Mouse (Mus musculus) neural tube, embryonic 13.5 days (tissue): ENCODE results near the gene Cdh16. TPM values are rescaled to one million over a fixed set of nuclear protein-coding genes. Genes with fewer than 3 reads are reported as not detected.
"Not testable (repeated sequence)": the region's sequence is repeated elsewhere in the genome, so short reads cannot be mapped to it uniquely, and the experiment has no call there.

Experiments
- ATAC-seq: fragments of 200-750 bp; cut with Nextera tagmentation; 2 replicates; pipeline ENCODE4 v1.8.0; 2017; ENCODE audit warnings: low read depth, mild to moderate bottlenecking, moderate TSS enrichment, moderate library complexity
- H3K27ac ChIP-seq: fragments of 300-500 bp; sonication (generic); replicated peaks from 2 replicates; pipeline ENCODE4 v1.5.1; 2015; ENCODE audit warnings: moderate library complexity, mild to moderate bottlenecking, inconsistent platforms
- H3K27me3 ChIP-seq: fragments of 300-500 bp; sonication (generic); 2 replicates; pipeline ENCODE4 v1.6.1; 2015; ENCODE audit warnings: mild to moderate bottlenecking, inconsistent platforms
- H3K36me3 ChIP-seq: fragments of 300-500 bp; sonication (generic); 2 replicates; pipeline ENCODE4 v1.6.1; 2015; ENCODE audit warnings: mild to moderate bottlenecking, inconsistent platforms
- H3K4me1 ChIP-seq: fragments of 300-500 bp; sonication (generic); replicated peaks from 2 replicates; pipeline ENCODE4 v1.6.1; 2015; ENCODE audit warnings: inconsistent platforms
- H3K4me2 ChIP-seq: fragments of 300-500 bp; sonication (generic); 2 replicates; pipeline ENCODE4 v1.6.1; 2015; ENCODE audit warnings: inconsistent platforms, mild to moderate bottlenecking, moderate library complexity
- H3K4me3 ChIP-seq: fragments of 300-500 bp; sonication (generic); 2 replicates; pipeline ENCODE4 v1.5.1; 2015; ENCODE audit warnings: mild to moderate bottlenecking, inconsistent platforms
- H3K9ac ChIP-seq: fragments of 300-500 bp; sonication (generic); 2 replicates; pipeline ENCODE4 v1.6.1; 2015; ENCODE audit warnings: moderate library complexity, mild to moderate bottlenecking, inconsistent platforms
- H3K9me3 ChIP-seq: fragments of 300-500 bp; sonication (generic); 2 replicates; pipeline ENCODE4 v1.6.1; 2016; ENCODE audit warnings: inconsistent platforms
- WGBS: fragments of 180-500 bp; shearing (Covaris S2); methylation state at CpG from one replicate; pipeline ENCODE4 v1.1.7; 2015; 5-methylcytosine and 5-hydroxymethylcytosine counted together
- polyA plus RNA-seq: library from polyadenylated mRNA; unstranded; fragments of >200 nt; fragmentation: Nextera tagmentation; extraction: Ambion mirVana; gene quantifications from 2 replicates; pipeline ENCODE4 v1.2.1, GENCODE M21; 2015

Gene Cdh16
- polyA plus RNA-seq: 0.29 and 0.45 TPM in 2 replicates

DNA sequence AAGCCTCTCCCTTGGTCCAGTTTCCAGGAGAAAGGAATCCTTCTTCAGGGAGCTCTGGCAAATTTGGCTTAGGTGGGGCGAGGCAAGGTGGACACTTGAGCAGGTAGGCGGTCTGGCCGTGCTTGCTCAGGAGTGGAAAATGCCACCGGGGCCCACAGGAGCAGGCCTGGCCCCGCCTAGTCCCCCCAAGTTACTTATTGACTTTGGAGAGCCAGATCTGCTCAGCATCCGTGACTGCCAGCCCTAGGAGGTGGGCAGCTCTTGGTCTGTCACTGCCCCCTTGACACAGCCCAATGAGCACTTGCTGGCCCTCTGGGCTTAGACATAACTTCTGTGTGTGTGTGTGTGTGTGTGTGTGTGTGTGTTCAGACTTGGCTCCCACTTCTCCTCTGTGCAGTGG, at the start of gene Cdh16:
TSS of gene Cdh16 (minus strand) at position 236 of the 400 bp plus-strand sequence.
- no peak for ATAC-seq
- Histone ChIP-seq H3K9ac (no peak within 1 kb of the TSS), H3K27me3 (peaks cover 5% of the 10 kb centered on the region), H3K9me3 (no peaks in the 10 kb centered on the region), H3K4me1 (no peaks in the 10 kb centered on the region), H3K36me3 (no peaks in the 10 kb centered on the region), H3K4me3 (no peak within 1 kb of the TSS), H3K27ac (no peak within 1 kb of the TSS), H3K4me2 (no peak within 1 kb of the TSS)
- WGBS: 83% methylated on average over 6 of the region's 6 CpGs

- H3K36me3 ChIP-seq: no peaks in the 10 kb centered on the region
- H3K9ac ChIP-seq: no peak overlapping the region
- H3K4me3 ChIP-seq: no peak overlapping the region
- ATAC-seq: 0 out of 2 replicates have a peak, but pooled peaks have one; percentile 32
- no peak overlapping the region for H3K27ac ChIP-seq
- 81% methylated on average over 4 of the region's 4 CpGs for WGBS
- peaks cover 7% of the 10 kb centered on the region for H3K27me3 ChIP-seq
- no peak overlapping the region for H3K4me2 ChIP-seq
- H3K9me3 ChIP-seq: no peaks in the 10 kb centered on the region
- H3K4me1 ChIP-seq: no peaks in the 10 kb centered on the region
Observed at GRCm38 (mm10) chr8:104655614-104656013, 31.4 kb upstream of the Cdh16 start.

- H3K4me1 ChIP-seq: no peaks in the 10 kb centered on the region
- ATAC-seq: peak; percentile 88
- WGBS: 2% methylated on average over 3 of the region's 3 CpGs
- H3K4me2 ChIP-seq: no peak overlapping the region
- H3K36me3 ChIP-seq: no peaks in the 10 kb centered on the region
- H3K9ac ChIP-seq: no peak overlapping the region
- peaks cover 7% of the 10 kb centered on the region for H3K27me3 ChIP-seq
- no peaks in the 10 kb centered on the region for H3K9me3 ChIP-seq
- no peak overlapping the region for H3K27ac ChIP-seq
- H3K4me3 ChIP-seq: no peak overlapping the region
Observed at GRCm38 (mm10) chr8:104654984-104655383, 30.8 kb upstream of the Cdh16 start.

GRCm38 (mm10) chr8:104644187-104644586, 20.0 kb upstream of the Cdh16 start:
- peaks cover 23% of the 10 kb centered on the region for H3K4me1 ChIP-seq
- H3K9me3 ChIP-seq, H3K4me3 ChIP-seq, H3K4me2 ChIP-seq, H3K27me3 ChIP-seq, ATAC-seq, H3K36me3 ChIP-seq, H3K9ac ChIP-seq, H3K27ac ChIP-seq: not testable (repeated sequence)
- 73% methylated on average over 3 of the region's 3 CpGs for WGBS

DNA sequence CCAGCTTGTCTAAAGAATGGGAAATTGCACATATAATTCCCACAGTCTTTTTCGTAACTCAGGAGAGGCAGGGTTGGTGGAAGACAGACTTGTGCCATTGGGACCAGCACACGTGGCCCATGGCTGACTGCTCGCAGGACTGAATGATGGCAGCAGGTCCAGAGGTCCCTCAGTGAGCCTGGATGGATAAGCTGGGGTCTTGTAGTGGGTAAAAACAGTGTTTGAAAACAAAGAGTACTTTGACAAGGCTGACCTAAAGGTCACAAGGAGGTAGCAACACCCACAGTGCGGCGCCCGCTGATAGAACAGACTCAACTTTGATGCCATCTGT, 18.1 kb upstream of the Cdh16 start:
- Histone ChIP-seq H3K36me3 (peaks cover 22% of the 10 kb centered on the region), H3K9me3 (no peaks in the 10 kb centered on the region), H3K27ac (peak overlapping the region; percentile 89), H3K4me2 (peak overlapping the region; percentile 85), H3K4me1 (peaks cover 23% of the 10 kb centered on the region), H3K27me3 (no peaks in the 10 kb centered on the region), H3K4me3 (peak overlapping the region; percentile 91), H3K9ac (peak overlapping the region; percentile 89)
- whole genome bisulfite sequencing: 66% methylated on average over 6 of the region's 6 CpGs
- ATAC-seq: peak; percentile 47

DNA sequence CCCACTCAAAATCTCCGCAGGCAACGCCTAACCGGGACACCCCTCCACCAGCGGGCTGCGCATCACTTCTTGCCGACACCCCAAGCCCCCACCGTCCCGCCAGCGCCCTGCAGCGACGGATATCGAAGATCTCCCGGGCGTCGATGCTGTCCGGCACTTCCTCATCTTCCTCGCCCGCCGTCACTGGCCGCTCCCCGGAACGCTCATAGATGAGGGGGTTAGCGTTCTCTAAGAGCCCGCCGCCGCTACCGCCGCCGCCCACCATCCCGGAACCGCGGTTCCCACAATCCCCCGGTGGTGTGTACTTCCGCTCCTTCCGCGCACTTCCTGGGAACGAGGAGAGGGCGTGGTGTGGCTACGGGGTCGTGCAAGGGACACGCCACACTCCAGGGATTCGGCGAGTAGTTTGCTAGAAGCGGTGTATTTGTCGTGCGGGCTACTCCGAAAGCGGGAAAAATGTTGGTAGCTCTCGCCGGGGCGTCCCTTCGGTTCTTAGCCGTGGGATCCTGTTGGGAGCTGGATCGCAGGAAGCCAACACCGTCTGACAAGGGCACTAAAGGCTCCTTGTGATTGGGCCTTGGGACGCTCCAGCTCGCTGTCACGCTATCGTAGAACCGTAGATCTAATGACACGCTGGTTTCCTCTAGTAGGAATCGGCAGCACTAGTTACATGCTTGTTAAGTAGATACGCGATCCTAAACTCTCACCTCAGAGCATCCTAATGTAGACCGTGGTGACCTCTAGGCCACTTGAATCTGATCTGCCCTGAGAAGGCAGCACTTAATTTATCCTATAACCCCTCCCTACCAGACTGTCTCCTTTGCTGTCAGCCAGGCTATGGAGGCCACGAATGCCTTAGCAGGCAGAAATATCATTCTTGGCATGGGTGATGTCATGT, 17.5 kb upstream of the Cdh16 start, which contains the start of gene Ciao2b:
TSS of gene Ciao2b (minus strand) at position 540 of the 898 bp plus-strand sequence.
- H3K27ac ChIP-seq: peak within 1 kb of the TSS; percentile 89
- peaks cover 23% of the 10 kb centered on the region for H3K4me1 ChIP-seq
- H3K4me3 ChIP-seq: peak within 1 kb of the TSS; percentile 91
- H3K27me3 ChIP-seq: no peaks in the 10 kb centered on the region
- ATAC-seq: peak; percentile 96
- peaks cover 24% of the 10 kb centered on the region for H3K36me3 ChIP-seq
- peak within 1 kb of the TSS; percentile 85 for H3K4me2 ChIP-seq
- no peaks in the 10 kb centered on the region for H3K9me3 ChIP-seq
- WGBS: under 1% methylated on average over 66 of the region's 66 CpGs
- H3K9ac ChIP-seq: peak within 1 kb of the TSS; percentile 89

DNA sequence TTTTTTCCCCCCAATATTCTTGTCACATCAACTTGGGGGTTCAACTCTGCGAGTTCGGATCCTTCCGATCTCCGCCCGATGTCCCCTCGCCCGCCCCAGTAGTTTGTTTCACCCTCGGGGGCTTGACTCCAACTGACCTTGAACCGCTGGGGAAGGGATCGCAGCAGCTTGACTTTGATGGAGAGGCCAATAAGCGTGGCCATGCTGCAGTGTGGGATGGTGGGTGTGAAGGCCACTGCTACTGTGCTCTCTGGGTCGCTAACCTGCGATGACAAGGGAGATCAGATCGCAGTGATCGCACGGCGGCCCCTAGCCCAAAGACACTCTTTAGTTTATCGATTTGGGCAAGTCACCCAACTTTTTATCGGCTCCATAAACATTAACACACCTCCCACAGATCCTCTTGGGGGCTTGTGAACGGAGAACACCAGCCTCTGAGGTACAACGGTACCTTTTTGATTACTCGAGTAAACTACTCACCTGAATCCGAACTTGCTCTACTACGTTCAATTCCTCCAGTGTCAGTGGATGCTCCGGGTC, 16.7 kb upstream of the Cdh16 start:
- no peak; the same call in 1 of the 2 replicates for ATAC-seq
- 0 out of 2 replicates have a peak overlapping the region, but pooled peaks have one; percentile 89 for H3K27ac ChIP-seq

DNA sequence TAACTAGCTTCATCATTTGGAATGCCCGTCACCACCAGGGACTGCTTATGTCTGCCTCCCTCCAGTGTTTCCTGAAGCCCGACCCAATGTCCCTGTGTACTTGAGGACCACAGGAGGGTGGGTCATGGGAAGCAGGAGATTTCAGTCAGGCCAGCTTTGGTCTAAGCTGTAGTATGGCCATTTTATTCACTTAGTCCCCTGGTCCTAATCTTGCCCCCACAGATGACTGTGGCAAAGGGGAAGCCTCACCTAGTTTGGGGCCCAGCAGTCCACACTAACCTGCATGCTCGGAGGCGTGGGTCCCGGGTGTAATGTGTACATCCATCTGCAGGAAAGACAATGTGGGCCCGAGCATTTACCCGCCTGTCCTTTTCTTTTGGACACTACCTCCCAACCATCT, 16.0 kb upstream of the Cdh16 start:
- Histone ChIP-seq H3K4me3 (peak overlapping the region; percentile 91), H3K9ac (peak overlapping the region; percentile 89), H3K4me1 (peaks cover 23% of the 10 kb centered on the region), H3K9me3 (no peaks in the 10 kb centered on the region), H3K27me3 (no peaks in the 10 kb centered on the region), H3K36me3 (peaks cover 35% of the 10 kb centered on the region), H3K4me2 (peak overlapping the region; percentile 85), H3K27ac (no peak overlapping the region)
- WGBS: 90% methylated on average over 7 of the region's 7 CpGs
- no peak for ATAC-seq

More for the DNA sequence above, 16.7 kb upstream of the Cdh16 start:
- Histone ChIP-seq H3K9ac (peak overlapping the region; percentile 89), H3K27me3 (no peaks in the 10 kb centered on the region), H3K36me3 (peaks cover 28% of the 10 kb centered on the region), H3K4me3 (peak overlapping the region; percentile 91), H3K9me3 (no peaks in the 10 kb centered on the region), H3K4me1 (peaks cover 23% of the 10 kb centered on the region), H3K4me2 (peak overlapping the region; percentile 85)
- WGBS: 13% methylated on average over 25 of the region's 25 CpGs

DNA sequence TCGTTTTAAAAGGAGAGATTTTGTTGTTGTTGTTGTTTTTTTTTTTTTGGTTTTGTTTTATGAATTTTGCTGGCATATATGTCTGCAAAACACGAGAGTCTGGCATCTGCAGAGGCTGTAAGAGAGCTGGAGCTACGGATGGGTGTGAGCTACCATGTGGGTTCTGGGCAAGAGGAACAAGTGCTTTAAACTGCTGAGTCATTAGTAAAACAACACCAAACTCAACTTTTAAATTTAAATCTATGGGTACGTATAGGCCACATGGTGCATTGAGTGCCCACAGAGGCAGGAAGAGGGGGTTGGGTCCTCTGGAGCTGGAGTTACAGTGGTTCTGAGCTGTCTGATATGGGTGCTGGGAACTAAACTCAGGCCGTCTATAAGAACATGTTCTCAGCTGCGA, 13.8 kb upstream of the Cdh16 start:
- no peaks in the 10 kb centered on the region for H3K27me3 ChIP-seq
- no peak overlapping the region for H3K4me2 ChIP-seq
- H3K4me3 ChIP-seq: no peak overlapping the region
- H3K9ac ChIP-seq: no peak overlapping the region
- WGBS: 89% methylated on average over 6 of the region's 6 CpGs
- H3K27ac ChIP-seq: no peak overlapping the region
- no peak for ATAC-seq
- peaks cover 23% of the 10 kb centered on the region for H3K4me1 ChIP-seq
- peaks cover 38% of the 10 kb centered on the region for H3K36me3 ChIP-seq
- H3K9me3 ChIP-seq: no peaks in the 10 kb centered on the region

DNA sequence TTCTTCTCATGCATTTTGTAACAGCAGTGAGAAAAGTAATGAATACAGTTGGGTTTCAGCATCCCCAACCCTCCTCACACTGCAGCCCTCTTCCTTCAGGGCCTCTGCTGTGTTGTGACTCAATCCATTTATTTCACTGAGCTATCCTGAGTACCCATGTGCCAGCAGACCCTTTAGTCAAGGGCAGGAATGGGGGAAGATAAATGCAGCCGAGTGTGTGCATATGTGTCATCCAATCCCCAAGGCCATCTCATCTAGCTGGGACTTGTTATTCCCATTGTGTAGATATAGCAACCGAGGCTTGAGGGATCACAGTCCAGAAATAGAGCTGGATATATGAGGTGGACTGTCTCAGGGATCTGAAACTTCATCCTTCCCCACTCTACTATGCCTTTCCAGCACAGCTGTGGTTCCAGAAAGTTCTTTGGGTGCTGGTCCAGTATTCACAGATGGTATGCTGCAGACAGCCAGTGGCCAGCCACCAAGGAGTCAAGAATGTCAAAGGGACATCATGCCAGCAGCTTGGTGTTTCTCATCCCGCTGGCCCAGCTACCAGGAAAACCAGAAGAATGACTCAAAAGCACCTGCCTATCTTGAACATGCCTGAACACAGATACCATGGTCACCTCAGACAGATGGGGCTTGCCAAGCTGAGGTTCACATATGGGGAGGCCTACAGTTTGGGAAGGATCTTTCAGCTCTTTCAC, 11.0 kb upstream of the Cdh16 start:
- Histone ChIP-seq H3K4me2 (no peak overlapping the region), H3K4me1 (peaks cover 19% of the 10 kb centered on the region), H3K36me3 (peaks cover 38% of the 10 kb centered on the region), H3K27me3 (peaks cover 20% of the 10 kb centered on the region), H3K27ac (no peak overlapping the region), H3K9me3 (no peaks in the 10 kb centered on the region), H3K4me3 (no peak overlapping the region), H3K9ac (no peak overlapping the region)
- ATAC-seq: no peak
- 94% methylated on average over 3 of the region's 3 CpGs for WGBS

DNA sequence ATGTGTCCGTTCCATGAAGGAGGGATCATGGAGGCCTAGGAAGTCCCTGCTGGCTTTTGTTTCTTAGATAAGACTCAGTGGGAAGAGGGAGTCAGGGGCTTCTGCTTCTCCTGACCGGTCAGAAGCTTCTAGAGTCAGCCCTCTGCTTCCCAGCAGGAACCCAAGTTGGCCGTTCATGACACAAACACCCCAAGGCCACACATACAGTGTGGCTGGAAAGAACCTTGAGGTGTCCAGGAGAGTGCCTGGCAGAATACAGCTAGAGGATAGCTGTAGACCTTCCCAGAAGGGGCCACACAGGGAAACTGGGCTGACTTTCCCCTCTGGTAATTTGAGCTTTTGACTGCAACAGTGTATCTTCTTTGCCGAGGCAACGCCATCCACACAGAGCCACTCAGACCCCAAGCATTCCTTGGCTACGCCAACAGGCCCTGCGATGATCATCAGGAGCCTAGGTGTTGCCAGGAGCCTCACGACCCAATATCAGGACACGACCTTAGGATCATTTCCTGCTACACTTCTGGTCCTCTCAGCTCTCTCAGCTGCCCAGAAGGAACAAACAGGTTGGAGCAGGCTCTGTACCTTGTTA, 9.1 kb upstream of the Cdh16 start:
- Histone ChIP-seq H3K9me3 (no peaks in the 10 kb centered on the region), H3K4me3 (no peak overlapping the region), H3K27me3 (peaks cover 35% of the 10 kb centered on the region), H3K4me1 (peaks cover 15% of the 10 kb centered on the region), H3K27ac (no peak overlapping the region), H3K9ac (no peak overlapping the region), H3K36me3 (peaks cover 24% of the 10 kb centered on the region), H3K4me2 (no peak overlapping the region)
- 64% methylated on average over 9 of the region's 9 CpGs for WGBS
- ATAC-seq: no peak

DNA sequence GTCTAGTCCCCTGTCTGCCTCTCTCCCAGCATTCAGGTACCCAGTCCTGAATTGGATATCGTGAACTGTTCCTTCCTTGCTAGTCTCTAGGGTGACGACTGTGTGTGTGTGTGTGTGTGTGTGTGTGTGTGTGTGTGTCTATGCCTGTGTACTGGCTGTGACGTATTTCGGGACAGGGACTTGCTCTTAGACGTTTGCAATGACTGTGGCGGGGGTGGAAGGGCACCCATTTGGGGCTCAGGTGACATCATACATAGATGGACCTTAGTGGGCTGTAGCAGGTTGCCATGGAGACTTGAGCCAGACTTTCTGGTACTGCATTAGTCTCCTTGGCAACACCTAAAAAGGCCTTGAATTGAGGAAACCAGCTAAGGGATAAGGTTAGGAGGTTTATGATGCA, 8.3 kb upstream of the Cdh16 start:
- Histone ChIP-seq H3K36me3 (peaks cover 18% of the 10 kb centered on the region), H3K9ac (no peak overlapping the region), H3K4me1 (peaks cover 15% of the 10 kb centered on the region), H3K27ac (no peak overlapping the region), H3K4me3 (no peak overlapping the region), H3K9me3 (no peaks in the 10 kb centered on the region), H3K4me2 (no peak overlapping the region), H3K27me3 (peaks cover 35% of the 10 kb centered on the region)
- no peak for ATAC-seq
- 65% methylated on average over 6 of the region's 6 CpGs for WGBS
